Mouse (Mus musculus) hindbrain, embryonic 14.5 days (tissue): Measurements from ENCODE around the gene Tmem236. TPM values are rescaled to one million over a fixed set of nuclear protein-coding genes. Genes with fewer than 3 reads are reported as not detected.
"Not testable (repeated sequence)": the region's sequence is repeated elsewhere in the genome, so short reads cannot be mapped to it uniquely, and the experiment has no call there.

Experiments
- ATAC-seq: fragments of 200-750 bp; cut with Nextera tagmentation; 2 replicates; pipeline ENCODE4 v1.8.0; 2017; ENCODE audit warnings: moderate number of reproducible peaks, mild to moderate bottlenecking, moderate TSS enrichment, moderate library complexity; ENCODE audit not compliant: low FRiP score
- DNase-seq: peaks from one replicate; pipeline ENCODE4 v3.0.0-alpha.2; 2015; ENCODE audit warnings: low spot score
- H3K27ac ChIP-seq: fragments of 300-500 bp; sonication (generic); 2 replicates; pipeline ENCODE4 v1.5.1; 2014; ENCODE audit warnings: mild to moderate bottlenecking, moderate library complexity
- H3K27me3 ChIP-seq: fragments of 300-500 bp; sonication (generic); 2 replicates; pipeline ENCODE4 v1.6.1; 2014; ENCODE audit warnings: mild to moderate bottlenecking, low read length, mixed read lengths; ENCODE audit not compliant: control insufficient read depth, insufficient read depth
- H3K36me3 ChIP-seq: fragments of 300-500 bp; sonication (generic); replicated peaks from 2 replicates; pipeline ENCODE4 v1.6.1; 2014; ENCODE audit not compliant: control insufficient read depth, insufficient read depth
- H3K4me1 ChIP-seq: fragments of 300-500 bp; sonication (generic); replicated peaks from 2 replicates; pipeline ENCODE4 v1.6.1; 2014; ENCODE audit warnings: antibody characterized with exemption, low read length, mixed read lengths; ENCODE audit not compliant: control insufficient read depth, insufficient read depth
- H3K4me2 ChIP-seq: fragments of 300-500 bp; sonication (generic); replicated peaks from 2 replicates; pipeline ENCODE4 v1.6.1; 2014; ENCODE audit warnings: mild to moderate bottlenecking, moderate library complexity
- H3K4me3 ChIP-seq: fragments of 300-500 bp; sonication (generic); replicated peaks from 2 replicates; pipeline ENCODE4 v1.5.1; 2014; ENCODE audit warnings: mild to moderate bottlenecking, low read length
- H3K9ac ChIP-seq: fragments of 300-500 bp; sonication (generic); 2 replicates; pipeline ENCODE4 v1.6.1; 2014
- H3K9me3 ChIP-seq: fragments of 300-500 bp; sonication (generic); 2 replicates; pipeline ENCODE4 v1.6.1; 2016; ENCODE audit warnings: low read length; ENCODE audit not compliant: control insufficient read depth
- WGBS: fragments of 180-500 bp; shearing (Covaris S2); extraction: QIAGEN DNeasy Blood & Tissue Kit; methylation state at CpG from one replicate; pipeline ENCODE4 v1.1.7; 2014; 5-methylcytosine and 5-hydroxymethylcytosine counted together
- polyA plus RNA-seq: library from polyadenylated mRNA; unstranded; fragments of >200 nt; fragmentation: Nextera tagmentation; extraction: Ambion mirVana; gene quantifications from 2 replicates; pipeline ENCODE4 v1.2.1, GENCODE M21; 2014

Gene Tmem236
- polyA plus RNA-seq, 1 experiment from 2014 or later: 0.21 TPM

DNA sequence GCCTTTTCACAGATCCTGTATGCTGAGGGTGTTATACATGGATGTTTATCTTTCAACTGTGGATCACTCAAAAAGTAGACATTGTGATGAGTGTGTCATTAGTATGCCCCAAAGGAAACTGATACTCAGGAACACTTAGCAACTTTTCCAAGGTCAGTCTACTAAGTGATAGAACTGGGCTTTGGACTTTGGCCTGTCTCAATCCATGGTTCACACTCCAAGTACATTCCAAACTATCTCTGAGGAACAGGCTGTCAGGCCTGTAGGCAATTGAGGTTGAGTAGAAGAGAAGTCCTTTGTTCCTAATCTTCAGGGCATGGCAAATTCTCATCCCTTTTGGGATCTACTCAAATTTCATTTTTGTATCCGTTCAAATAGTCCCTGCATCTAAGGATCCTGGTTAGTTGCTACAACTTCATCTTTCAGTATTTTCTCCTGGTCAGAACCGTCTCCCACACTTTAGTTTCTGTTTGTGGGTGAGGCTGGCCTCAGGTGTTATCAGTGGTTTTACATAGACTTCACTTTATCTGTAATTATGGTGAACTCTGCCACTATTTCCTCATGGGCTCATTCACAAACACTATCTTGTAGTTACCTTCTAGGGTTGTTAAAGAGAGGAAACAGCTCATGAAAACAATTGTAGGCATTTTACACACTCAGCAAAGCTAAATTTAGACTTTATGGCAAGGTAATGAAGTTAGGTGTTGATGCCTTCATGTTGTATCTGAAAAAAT is 2.3 kb downstream of the Tmem236 start:
- 74% methylated on average over 2 of the region's 2 CpGs for WGBS

DNA sequence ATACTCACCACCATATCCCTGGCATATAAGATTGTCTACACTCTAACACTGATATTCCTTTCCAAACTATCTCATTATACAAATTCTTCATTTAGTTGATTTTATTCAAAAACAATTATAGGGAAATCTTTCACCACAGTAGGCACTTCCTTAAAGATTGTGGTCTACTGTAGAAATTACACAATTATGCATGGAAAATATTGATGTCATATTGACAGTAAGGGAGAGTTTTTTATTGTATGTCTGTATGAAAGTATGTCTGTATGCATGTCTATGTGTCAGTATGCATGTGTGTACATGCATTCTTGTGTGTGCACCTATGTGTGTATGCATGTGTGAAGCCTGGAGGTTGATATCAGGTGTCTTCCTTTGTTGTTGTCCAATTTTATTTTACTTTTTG is 10.1 kb downstream of the Tmem236 start:
- H3K9ac ChIP-seq: no peak overlapping the region
- H3K27ac ChIP-seq: no peak overlapping the region
- ATAC-seq: no peak
- no peaks in the 10 kb centered on the region for H3K4me1 ChIP-seq
- H3K36me3 ChIP-seq: no peaks in the 10 kb centered on the region
- no peaks in the 10 kb centered on the region for H3K27me3 ChIP-seq
- H3K4me2 ChIP-seq: no peak overlapping the region
- H3K9me3 ChIP-seq: no peaks in the 10 kb centered on the region
- no peak for DNase-seq
- no peak overlapping the region for H3K4me3 ChIP-seq

More for the DNA sequence above, 2.3 kb downstream of the Tmem236 start:
- no peaks in the 10 kb centered on the region for H3K36me3 ChIP-seq
- no peak overlapping the region for H3K4me2 ChIP-seq
- H3K4me3 ChIP-seq: no peak overlapping the region
- H3K9ac ChIP-seq: no peak overlapping the region
- no peaks in the 10 kb centered on the region for H3K4me1 ChIP-seq
- no peak for DNase-seq
- H3K27ac ChIP-seq: no peak overlapping the region
- H3K9me3 ChIP-seq: no peaks in the 10 kb centered on the region
- H3K27me3 ChIP-seq: no peaks in the 10 kb centered on the region
- ATAC-seq: no peak

DNA sequence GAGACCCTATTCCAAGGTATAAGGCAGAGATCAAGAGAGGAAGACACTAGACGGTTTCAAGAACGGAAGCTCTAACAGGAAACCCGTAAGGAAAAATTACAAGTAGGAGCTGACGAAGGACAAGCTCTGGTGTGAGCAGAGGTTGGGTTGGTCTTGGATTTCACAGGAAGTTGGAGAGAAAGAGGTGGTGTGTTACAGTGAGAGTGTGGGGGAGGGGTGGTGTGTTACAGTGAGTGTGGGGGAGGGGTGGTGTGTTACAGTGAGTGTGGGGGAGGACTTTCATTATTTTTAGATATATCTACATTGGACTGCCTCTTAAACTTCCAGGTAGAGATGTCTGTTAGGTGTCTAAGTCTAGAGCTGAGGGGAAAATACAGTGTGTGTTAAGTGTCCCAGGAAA is 16.4 kb downstream of the Tmem236 start:
- no peaks in the 10 kb centered on the region for H3K4me1 ChIP-seq
- DNase-seq (no peak), ATAC-seq (no peak)
- H3K4me3 ChIP-seq: no peak overlapping the region
- H3K27ac ChIP-seq: no peak overlapping the region
- no peaks in the 10 kb centered on the region for H3K36me3 ChIP-seq
- no peaks in the 10 kb centered on the region for H3K9me3 ChIP-seq
- WGBS: 86% methylated on average over 4 of the region's 4 CpGs
- H3K9ac ChIP-seq: no peak overlapping the region
- H3K27me3 ChIP-seq: no peaks in the 10 kb centered on the region
- no peak overlapping the region for H3K4me2 ChIP-seq

DNA sequence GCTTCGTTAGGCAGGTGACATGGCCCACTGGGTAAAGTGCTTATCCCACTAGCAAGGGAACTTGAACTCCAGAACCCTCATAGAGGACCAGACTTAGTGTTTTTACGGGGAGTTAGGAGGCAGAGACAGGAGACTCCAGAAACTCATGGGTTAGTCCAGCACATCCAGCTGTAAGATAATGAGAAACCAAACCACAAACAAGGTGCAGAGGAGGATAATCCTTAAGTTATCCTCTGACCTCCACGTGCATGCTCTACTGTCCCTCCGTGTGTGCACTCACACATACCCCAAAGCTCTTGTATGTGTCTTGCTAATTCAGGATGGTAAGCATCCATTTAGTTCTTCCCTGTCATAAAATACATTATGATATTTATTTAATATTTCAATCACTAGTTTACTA is 17.3 kb downstream of the Tmem236 start:
- H3K4me2 ChIP-seq: no peak overlapping the region
- ATAC-seq (no peak), DNase-seq (no peak)
- H3K4me1 ChIP-seq: no peaks in the 10 kb centered on the region
- no peaks in the 10 kb centered on the region for H3K9me3 ChIP-seq
- H3K9ac ChIP-seq: no peak overlapping the region
- no peak overlapping the region for H3K27ac ChIP-seq
- H3K4me3 ChIP-seq: no peak overlapping the region
- no peaks in the 10 kb centered on the region for H3K27me3 ChIP-seq
- H3K36me3 ChIP-seq: no peaks in the 10 kb centered on the region
- 84% methylated on average over 4 of the region's 4 CpGs for WGBS

DNA sequence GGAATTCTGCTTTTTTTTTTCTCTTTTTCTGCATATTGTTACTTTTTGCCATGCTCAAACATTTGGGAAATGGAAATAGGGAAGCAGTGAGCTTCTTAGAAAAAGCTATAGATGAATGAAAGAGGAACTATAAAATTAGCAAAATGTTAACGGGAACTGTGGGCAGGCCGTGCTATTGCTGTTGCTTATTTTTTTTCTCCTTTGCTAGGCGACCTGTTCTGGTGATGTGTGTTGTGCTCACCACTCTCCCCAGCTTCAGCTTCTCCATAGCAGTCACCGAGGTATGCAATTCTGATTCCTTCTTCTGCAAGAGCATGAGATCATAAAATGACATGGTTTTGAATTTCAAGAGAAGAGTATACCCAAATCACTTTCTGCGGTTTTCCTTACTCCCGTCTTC is 17.7 kb downstream of the Tmem236 start:
- DNase-seq: no peak
- Histone ChIP-seq H3K9ac (no peak overlapping the region), H3K9me3 (no peaks in the 10 kb centered on the region), H3K27ac (no peak overlapping the region), H3K4me3 (no peak overlapping the region), H3K27me3 (no peaks in the 10 kb centered on the region), H3K36me3 (no peaks in the 10 kb centered on the region), H3K4me1 (no peaks in the 10 kb centered on the region), H3K4me2 (no peak overlapping the region)
- ATAC-seq: no peak
- WGBS: 88% methylated on average over 6 of the region's 6 CpGs

DNA sequence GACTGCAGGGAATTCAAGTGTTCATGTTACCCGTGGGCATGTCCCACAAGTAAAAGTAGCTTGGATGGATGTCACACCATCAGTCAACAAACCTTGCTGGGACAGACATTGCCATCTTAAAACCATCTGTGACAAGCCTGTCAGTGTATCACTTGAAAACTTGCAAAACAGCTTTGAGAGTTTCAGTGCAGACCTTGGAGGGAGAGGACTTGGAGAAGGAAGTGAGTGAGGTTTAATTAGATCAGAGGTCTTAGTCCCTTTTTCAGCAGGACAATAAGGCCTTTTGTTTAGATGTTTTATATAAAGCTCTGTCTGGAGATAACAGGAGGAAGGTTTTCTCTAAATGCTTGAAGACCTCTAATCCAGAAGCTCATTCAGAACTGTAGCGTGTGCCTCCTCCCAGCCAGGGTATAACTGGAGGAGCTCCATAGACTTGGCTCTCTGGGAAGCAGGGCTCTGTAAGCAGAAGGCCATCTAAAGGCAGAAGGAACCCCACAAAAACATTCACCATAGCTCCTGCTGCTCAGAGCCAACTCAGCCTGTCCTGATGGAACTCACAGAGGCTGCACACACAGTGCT is 24.1 kb downstream of the Tmem236 start:
- not testable (repeated sequence) for H3K36me3 ChIP-seq, H3K27ac ChIP-seq, H3K9me3 ChIP-seq, H3K4me3 ChIP-seq, H3K4me2 ChIP-seq, H3K4me1 ChIP-seq, DNase-seq, H3K27me3 ChIP-seq, ATAC-seq, H3K9ac ChIP-seq
- WGBS: 60% methylated on average over 1 of the region's 2 CpGs

DNA sequence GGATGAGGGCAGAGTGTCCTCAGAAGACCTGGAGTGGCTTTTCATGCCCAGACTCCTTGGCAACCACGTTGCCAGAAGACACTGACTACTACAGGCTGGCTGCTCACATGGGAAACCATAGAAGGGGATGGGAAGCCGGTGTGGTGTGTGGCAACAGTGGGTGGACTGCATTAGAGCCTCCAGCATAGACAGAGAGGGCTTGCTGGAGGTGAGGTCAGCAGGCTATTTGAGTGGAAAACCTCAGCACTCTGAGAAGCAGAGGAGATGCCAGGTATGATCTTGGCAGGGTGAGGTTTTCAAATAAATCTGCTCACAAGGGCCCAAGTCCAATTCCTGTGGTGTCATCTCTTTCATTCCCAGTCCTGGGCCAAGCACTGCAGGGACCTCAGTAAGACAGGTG is 25.3 kb downstream of the Tmem236 start:
- DNase-seq (no peak), ATAC-seq (no peak)
- H3K27ac ChIP-seq: no peak overlapping the region
- H3K4me1 ChIP-seq: no peaks in the 10 kb centered on the region
- H3K36me3 ChIP-seq: no peaks in the 10 kb centered on the region
- H3K4me2 ChIP-seq: no peak overlapping the region
- no peaks in the 10 kb centered on the region for H3K27me3 ChIP-seq
- H3K9ac ChIP-seq: no peak overlapping the region
- 40% methylated on average over 2 of the region's 2 CpGs for WGBS
- no peaks in the 10 kb centered on the region for H3K9me3 ChIP-seq
- no peak overlapping the region for H3K4me3 ChIP-seq

DNA sequence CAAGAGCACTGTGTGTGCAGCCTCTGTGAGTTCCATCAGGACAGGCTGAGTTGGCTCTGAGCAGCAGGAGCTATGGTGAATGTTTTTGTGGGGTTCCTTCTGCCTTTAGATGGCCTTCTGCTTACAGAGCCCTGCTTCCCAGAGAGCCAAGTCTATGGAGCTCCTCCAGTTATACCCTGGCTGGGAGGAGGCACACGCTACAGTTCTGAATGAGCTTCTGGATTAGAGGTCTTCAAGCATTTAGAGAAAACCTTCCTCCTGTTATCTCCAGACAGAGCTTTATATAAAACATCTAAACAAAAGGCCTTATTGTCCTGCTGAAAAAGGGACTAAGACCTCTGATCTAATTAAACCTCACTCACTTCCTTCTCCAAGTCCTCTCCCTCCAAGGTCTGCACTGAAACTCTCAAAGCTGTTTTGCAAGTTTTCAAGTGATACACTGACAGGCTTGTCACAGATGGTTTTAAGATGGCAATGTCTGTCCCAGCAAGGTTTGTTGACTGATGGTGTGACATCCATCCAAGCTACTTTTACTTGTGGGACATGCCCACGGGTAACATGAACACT is 26.6 kb downstream of the Tmem236 start:
- H3K27ac ChIP-seq, H3K36me3 ChIP-seq, H3K4me3 ChIP-seq, H3K9ac ChIP-seq, H3K4me1 ChIP-seq, DNase-seq, H3K27me3 ChIP-seq, H3K4me2 ChIP-seq, H3K9me3 ChIP-seq, ATAC-seq: not testable (repeated sequence)
- no CpG with 5 or more reads among the region's 2 CpGs for whole genome bisulfite sequencing

DNA sequence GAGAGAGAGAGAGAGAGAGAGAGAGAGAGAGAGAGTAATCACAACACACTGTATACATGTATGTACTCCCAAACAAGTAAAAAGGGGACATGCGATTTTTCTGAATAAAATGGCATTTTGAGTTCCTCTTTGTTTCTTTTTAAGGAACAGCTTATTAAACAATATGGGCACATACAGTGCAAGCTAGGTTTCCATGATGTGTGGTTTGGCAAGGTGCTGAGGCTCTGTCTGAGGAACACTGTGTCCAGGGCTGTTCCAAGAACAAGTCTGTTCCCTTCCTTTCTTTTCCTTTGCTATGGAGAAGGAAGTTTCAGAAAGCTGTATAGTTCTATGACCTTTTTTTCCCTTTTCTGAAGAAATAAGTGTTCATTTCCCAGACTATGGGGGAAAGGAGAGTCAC is 30.0 kb downstream of the Tmem236 start:
- 92% methylated on average over 1 of the region's 1 CpGs for WGBS
- no peaks in the 10 kb centered on the region for H3K4me1 ChIP-seq

More for the DNA sequence above, 30.0 kb downstream of the Tmem236 start:
- ATAC-seq: no peak
- H3K36me3 ChIP-seq: no peaks in the 10 kb centered on the region
- no peak for DNase-seq
- no peak overlapping the region for H3K4me3 ChIP-seq
- H3K27me3 ChIP-seq: no peaks in the 10 kb centered on the region
- H3K27ac ChIP-seq: no peak overlapping the region
- H3K9ac ChIP-seq: no peak overlapping the region
- H3K4me2 ChIP-seq: no peak overlapping the region
- H3K9me3 ChIP-seq: no peaks in the 10 kb centered on the region
